Mouse (Mus musculus): ENCODE measurements around the gene Gm29609.

Gene Gm29609

DNA sequence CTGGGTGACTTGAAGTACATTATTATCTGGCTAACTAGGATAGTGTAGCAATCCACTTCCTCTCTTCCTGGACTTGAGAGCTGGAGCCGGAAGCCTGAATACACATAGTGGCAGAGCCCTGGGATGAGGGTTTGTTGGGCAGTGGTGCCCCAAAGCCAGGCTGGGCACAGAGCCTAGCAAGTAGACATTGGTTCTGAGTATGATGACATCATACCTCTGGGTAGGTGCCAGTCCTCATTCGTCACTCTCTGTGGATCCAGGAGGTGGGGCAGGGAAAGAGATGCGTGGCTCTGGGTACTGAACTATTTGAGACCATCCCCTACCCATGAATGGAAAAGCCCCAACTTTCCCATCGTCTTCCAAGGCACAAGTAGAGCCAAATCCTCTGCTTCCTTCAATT, 29.9 kb downstream of the Gm29609 start:
- peaks cover 63% of the 10 kb centered on the region for H3K36me3 ChIP-seq (ENCODE audit: insufficient read depth, low read length)
- TF ChIP-seq NANOG (IDR thresholded peaks at IDR 0.05; ENCODE audit: borderline replicate concordance, low read length) (no peak), POU5F1 (IDR thresholded peaks at IDR 0.05; ENCODE audit: borderline replicate concordance, low read length) (no peak), CTCF (conservative IDR thresholded peaks at IDR 0.05; ENCODE audit: low read length) (no peak)
- peaks cover 48% of the 10 kb centered on the region for H3K4me1 ChIP-seq (replicated peaks; ENCODE audit: low read depth, low read length)
- no peak overlapping the region for H3K4me3 ChIP-seq (replicated peaks; ENCODE audit: low read length)
- no peaks in the 10 kb centered on the region for H3K27me3 ChIP-seq (ENCODE audit: insufficient read depth, low read length)
- H3K9me3 ChIP-seq (ENCODE audit: low read length) = no peaks in the 10 kb centered on the region

DNA sequence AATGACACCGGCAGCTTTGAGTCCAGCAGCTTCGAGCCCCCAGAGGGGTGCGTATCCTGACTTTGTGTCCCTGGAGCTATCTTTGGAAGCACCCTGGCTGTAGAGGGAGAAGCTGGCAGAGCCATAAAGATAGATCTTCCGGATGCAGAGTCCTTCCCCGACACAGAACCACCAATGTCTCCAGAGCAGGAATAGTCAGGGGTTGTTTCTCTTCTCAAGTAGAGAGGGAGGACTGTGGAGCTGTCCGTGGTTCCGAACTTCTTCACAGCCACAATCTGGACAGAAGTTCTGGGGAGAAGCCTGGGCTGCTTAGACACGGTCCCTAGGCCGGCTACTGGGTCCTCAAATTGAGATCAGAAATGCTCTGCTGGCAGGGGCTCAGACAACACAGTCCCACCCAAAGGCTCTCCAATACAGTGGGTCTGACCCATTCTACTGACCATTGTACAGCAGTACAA, 40.7 kb downstream of the Gm29609 start:
- H3K9me3 ChIP-seq (ENCODE audit: low read length) = no peaks in the 10 kb centered on the region
- H3K4me1 ChIP-seq (replicated peaks; ENCODE audit: low read depth, low read length) = peaks cover 34% of the 10 kb centered on the region
- H3K36me3 ChIP-seq (ENCODE audit: insufficient read depth, low read length) = peaks cover 13% of the 10 kb centered on the region
- H3K4me3 ChIP-seq (replicated peaks; ENCODE audit: low read length) = peak overlapping the region; percentile 81
- TF ChIP-seq NANOG (IDR thresholded peaks at IDR 0.05; ENCODE audit: borderline replicate concordance, low read length) (no peak), POU5F1 (IDR thresholded peaks at IDR 0.05; ENCODE audit: borderline replicate concordance, low read length) (no peak), CTCF (conservative IDR thresholded peaks at IDR 0.05; ENCODE audit: low read length) (no peak)
- H3K27me3 ChIP-seq (ENCODE audit: insufficient read depth, low read length) = peaks cover 57% of the 10 kb centered on the region

DNA sequence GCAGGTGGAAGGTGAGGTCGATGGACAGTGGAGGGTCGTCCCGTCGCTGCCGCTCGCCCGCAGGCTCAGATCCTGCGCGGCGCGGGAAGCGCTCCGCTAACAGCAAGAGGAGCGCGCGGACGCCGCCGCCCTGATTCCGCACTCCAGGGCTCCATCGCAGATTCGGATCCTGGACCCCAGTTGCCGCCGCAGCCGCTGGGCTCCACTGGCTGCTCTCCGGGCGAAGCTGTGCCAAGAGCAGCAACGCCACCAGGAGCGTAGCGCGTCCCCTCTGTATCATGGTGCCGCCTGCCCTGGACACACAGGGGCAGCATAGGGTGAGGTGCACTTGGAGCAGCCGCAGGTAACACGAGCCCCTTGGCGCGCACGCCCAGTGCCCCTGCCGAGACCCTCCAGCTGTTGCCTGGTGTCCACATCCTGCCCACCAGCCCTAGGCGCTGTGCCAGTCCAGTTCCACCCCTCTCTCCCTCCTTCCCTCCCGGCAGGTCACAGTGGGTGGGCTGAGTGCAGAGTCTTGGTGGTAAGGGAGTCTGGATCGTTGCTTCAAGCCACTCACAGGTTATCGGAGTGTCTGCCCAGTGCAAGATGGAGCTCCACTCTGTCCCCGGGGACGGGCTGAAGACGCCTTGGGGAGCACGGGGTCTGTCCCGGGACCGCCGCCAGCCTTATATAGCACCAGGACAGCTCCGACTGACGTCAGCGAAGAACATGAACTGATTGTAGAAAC, 41.3 kb downstream of the Gm29609 start, which contains the start of gene Ucn:
Ucn (minus strand) TSS at position 589 of the 727 bp plus-strand sequence.
- Histone ChIP-seq H3K4me3 (replicated peaks; ENCODE audit: low read length) (peak within 1 kb of the TSS; percentile 81), H3K36me3 (ENCODE audit: insufficient read depth, low read length) (peaks cover 10% of the 10 kb centered on the region), H3K9me3 (ENCODE audit: low read length) (no peaks in the 10 kb centered on the region), H3K4me1 (replicated peaks; ENCODE audit: low read depth, low read length) (peaks cover 34% of the 10 kb centered on the region), H3K27me3 (ENCODE audit: insufficient read depth, low read length) (peaks cover 61% of the 10 kb centered on the region)
- no peak for TF ChIP-seq POU5F1 (IDR thresholded peaks at IDR 0.05; ENCODE audit: borderline replicate concordance, low read length)
- TF ChIP-seq NANOG (IDR thresholded peaks at IDR 0.05; ENCODE audit: borderline replicate concordance, low read length) = no peak
- no peak for TF ChIP-seq CTCF (conservative IDR thresholded peaks at IDR 0.05; ENCODE audit: low read length)

DNA sequence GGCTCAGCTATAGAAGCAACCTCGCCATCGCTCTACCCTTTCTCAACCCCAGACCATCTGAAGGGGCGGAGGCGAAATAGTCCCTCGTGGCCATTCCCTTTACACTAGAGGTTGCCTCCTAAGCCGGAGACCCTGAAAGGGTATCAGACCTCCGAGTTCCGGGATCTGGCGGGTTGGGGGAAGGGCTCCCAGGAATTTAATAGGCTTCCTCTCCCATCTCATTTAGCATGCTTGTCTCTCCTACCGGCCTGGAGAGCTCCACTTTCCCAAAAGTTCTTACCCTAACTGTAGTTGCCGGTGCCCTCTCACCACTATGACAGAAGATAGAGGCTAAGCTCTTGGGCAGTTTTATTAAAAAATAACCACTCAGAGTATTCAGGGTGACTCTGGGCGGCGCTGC, 42.1 kb downstream of the Gm29609 start:
- Histone ChIP-seq H3K36me3 (ENCODE audit: insufficient read depth, low read length) (peaks cover 8% of the 10 kb centered on the region), H3K4me3 (replicated peaks; ENCODE audit: low read length) (peak overlapping the region; percentile 81), H3K9me3 (ENCODE audit: low read length) (no peaks in the 10 kb centered on the region), H3K27me3 (ENCODE audit: insufficient read depth, low read length) (peaks cover 61% of the 10 kb centered on the region), H3K4me1 (replicated peaks; ENCODE audit: low read depth, low read length) (peaks cover 34% of the 10 kb centered on the region)
- no peak for TF ChIP-seq CTCF (conservative IDR thresholded peaks at IDR 0.05; ENCODE audit: low read length)
- TF ChIP-seq POU5F1 (IDR thresholded peaks at IDR 0.05; ENCODE audit: borderline replicate concordance, low read length) = no peak

DNA sequence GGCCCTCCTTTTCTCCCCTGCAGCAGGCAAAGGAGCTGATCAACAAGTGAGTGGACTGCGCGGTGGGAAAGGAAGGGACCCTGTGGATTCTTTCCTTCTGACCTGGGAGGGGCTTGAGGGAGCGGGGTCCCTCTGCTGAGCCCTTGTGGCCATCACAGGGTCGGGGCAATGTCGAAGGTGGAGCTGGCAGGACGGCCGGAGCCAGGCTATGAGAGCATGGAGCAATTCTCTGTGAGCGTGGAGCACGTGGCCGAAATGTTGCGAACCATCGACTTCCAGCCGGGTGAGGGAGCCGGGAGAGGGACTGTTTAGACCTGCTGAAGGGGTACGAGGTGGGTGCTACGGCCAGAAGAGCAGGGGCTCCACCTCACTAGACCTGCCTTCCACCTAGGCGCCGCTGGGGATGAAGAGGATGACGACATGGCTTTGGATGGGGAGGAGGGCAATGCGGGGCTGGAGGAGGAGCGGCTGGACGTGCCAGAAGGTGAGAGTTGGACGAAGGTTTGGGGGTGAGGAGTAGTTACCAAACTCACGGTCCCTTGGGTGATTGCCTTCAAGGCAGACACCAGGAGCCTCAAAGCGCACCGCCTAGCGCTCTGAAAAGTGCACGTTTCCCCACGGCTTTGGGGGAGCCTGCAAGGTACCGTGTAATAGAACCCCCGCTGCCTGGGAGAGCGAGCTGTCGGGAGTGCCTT, 42.8 kb downstream of the Gm29609 start:
- Histone ChIP-seq H3K27me3 (ENCODE audit: insufficient read depth, low read length) (peaks cover 65% of the 10 kb centered on the region), H3K4me3 (replicated peaks; ENCODE audit: low read length) (peak overlapping the region; percentile 81), H3K4me1 (replicated peaks; ENCODE audit: low read depth, low read length) (peaks cover 34% of the 10 kb centered on the region), H3K36me3 (ENCODE audit: insufficient read depth, low read length) (peaks cover 8% of the 10 kb centered on the region), H3K9me3 (ENCODE audit: low read length) (no peaks in the 10 kb centered on the region)
- TF ChIP-seq CTCF (conservative IDR thresholded peaks at IDR 0.05; ENCODE audit: low read length) = no peak
- no peak for TF ChIP-seq POU5F1 (IDR thresholded peaks at IDR 0.05; ENCODE audit: borderline replicate concordance, low read length)

DNA sequence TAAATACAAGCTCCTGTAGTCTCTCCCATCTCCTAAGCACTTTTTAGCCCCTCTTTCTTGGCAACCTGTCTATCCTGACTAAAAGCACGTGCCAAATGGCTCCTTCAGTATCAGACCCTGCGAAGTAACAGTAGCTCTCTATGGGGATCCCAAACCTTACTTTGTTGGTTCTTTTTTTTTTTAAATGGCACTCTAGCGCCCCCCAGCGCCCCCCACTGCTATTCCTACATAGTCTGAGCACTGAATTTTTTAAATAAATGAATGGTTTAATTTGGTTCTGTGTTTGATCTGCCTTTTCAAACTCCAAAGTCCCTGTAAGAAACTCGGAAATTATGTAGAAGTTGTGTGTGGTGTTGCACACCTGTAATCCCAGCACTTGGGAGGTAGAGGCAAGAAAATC, 53.7 kb downstream of the Gm29609 start:
- no peaks in the 10 kb centered on the region for H3K36me3 ChIP-seq (ENCODE audit: insufficient read depth, low read length)
- peaks cover 9% of the 10 kb centered on the region for H3K4me1 ChIP-seq (replicated peaks; ENCODE audit: low read depth, low read length)
- H3K4me3 ChIP-seq (replicated peaks; ENCODE audit: low read length) = no peak overlapping the region
- H3K9me3 ChIP-seq (ENCODE audit: low read length) = no peaks in the 10 kb centered on the region
- peaks cover 13% of the 10 kb centered on the region for H3K27me3 ChIP-seq (ENCODE audit: insufficient read depth, low read length)
- TF ChIP-seq CTCF (conservative IDR thresholded peaks at IDR 0.05; ENCODE audit: low read length) = peak; percentile 83
- no peak for TF ChIP-seq NANOG (IDR thresholded peaks at IDR 0.05; ENCODE audit: borderline replicate concordance, low read length)

DNA sequence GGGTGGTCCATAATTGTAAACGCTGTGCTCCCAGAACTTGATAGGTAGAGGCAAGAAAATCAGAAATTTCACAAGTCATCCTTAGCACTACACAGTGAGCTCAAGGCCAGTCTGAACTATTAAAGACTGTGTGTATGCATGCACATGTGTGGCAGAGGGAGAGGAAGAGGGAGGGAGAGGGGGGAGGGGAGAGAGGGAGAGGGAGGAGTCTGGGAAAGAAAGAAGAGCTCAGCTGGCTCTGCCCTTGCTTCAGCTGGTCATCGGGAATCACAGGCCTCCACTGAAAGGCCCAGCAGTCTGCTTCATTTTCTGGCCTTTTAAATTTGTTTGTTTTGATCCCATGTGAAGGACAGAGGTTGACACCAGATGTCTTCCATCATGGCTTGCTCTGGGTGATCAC, 56.2 kb downstream of the Gm29609 start:
- H3K9me3 ChIP-seq (ENCODE audit: low read length) = no peaks in the 10 kb centered on the region
- TF ChIP-seq POU5F1 (IDR thresholded peaks at IDR 0.05; ENCODE audit: borderline replicate concordance, low read length) (no peak), CTCF (conservative IDR thresholded peaks at IDR 0.05; ENCODE audit: low read length) (no peak), NANOG (IDR thresholded peaks at IDR 0.05; ENCODE audit: borderline replicate concordance, low read length) (no peak)
- no peak overlapping the region for H3K4me3 ChIP-seq (replicated peaks; ENCODE audit: low read length)
- H3K36me3 ChIP-seq (ENCODE audit: insufficient read depth, low read length) = no peaks in the 10 kb centered on the region
- H3K4me1 ChIP-seq (replicated peaks; ENCODE audit: low read depth, low read length) = peaks cover 17% of the 10 kb centered on the region
- H3K27me3 ChIP-seq (ENCODE audit: insufficient read depth, low read length) = peaks cover under 1% of the 10 kb centered on the region; the same call in 1 of the 2 replicates

DNA sequence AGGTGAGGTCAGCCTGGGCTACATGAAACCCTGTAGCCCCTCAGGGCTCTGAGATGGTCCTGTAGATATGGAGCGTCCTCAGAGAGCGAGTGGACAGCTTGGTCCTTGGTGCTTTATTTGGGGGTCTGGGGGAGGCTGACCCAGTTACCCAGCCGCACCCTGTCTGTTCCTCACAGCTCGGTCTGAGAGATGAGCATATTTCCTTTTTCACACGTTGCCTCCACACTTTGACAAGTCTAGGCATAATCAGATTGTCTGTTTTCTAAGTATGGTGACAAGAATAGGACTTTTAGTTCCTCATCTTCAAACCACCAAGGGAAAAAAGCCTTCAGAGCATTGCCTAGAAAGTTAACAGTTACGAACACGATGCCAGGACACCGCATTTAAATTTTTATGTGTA, 58.6 kb downstream of the Gm29609 start:
- TF ChIP-seq NANOG (IDR thresholded peaks at IDR 0.05; ENCODE audit: borderline replicate concordance, low read length) (no peak), POU5F1 (IDR thresholded peaks at IDR 0.05; ENCODE audit: borderline replicate concordance, low read length) (no peak), CTCF (conservative IDR thresholded peaks at IDR 0.05; ENCODE audit: low read length) (no peak)
- peaks cover 35% of the 10 kb centered on the region for H3K4me1 ChIP-seq (replicated peaks; ENCODE audit: low read depth, low read length)
- no peaks in the 10 kb centered on the region for H3K9me3 ChIP-seq (ENCODE audit: low read length)
- no peaks in the 10 kb centered on the region for H3K36me3 ChIP-seq (ENCODE audit: insufficient read depth, low read length)
- no peak overlapping the region for H3K4me3 ChIP-seq (replicated peaks; ENCODE audit: low read length)
- 0 out of 2 replicates have a peak, but pooled peaks cover 5% of the 10 kb centered on the region for H3K27me3 ChIP-seq (ENCODE audit: insufficient read depth, low read length)

Measured in E14TG2a.4 (cell line).